Mouse (Mus musculus): ENCODE measurements around the gene Traip.

- TF ChIP-seq CTCF (IDR thresholded peaks at IDR 0.05; ENCODE audit: low read depth, low read length) (no peak), POLR2A (IDR thresholded peaks at IDR 0.05; ENCODE audit: extremely low read depth, insufficient read depth, low read length) (no peak)
Observed at GRCm38 (mm10) chr9:107974491-107975171, 24.7 kb downstream of the Traip start.

All from liver, adult 2 months (tissue).